Mouse (Mus musculus) forebrain, embryonic 14.5 days (tissue): Measurements from ENCODE around the gene Nemp1. TPM values are rescaled to one million over a fixed set of nuclear protein-coding genes. Genes with fewer than 3 reads are reported as not detected.

Experiments
- ATAC-seq: fragments of 200-750 bp; cut with Nextera tagmentation; 2 replicates; pipeline ENCODE4 v1.8.0; 2017; ENCODE audit warnings: mild to moderate bottlenecking, moderate library complexity
- DNase-seq: peaks from one replicate; pipeline ENCODE4 v3.0.0-alpha.2; 2015; ENCODE audit warnings: low spot score
- H3K27ac ChIP-seq: fragments of 300-500 bp; sonication (generic); 2 replicates; pipeline ENCODE4 v1.5.1; 2014; ENCODE audit warnings: low read depth, mild to moderate bottlenecking, control low read depth, low read length, moderate library complexity
- H3K27me3 ChIP-seq: fragments of 300-500 bp; sonication (generic); replicated peaks from 2 replicates; pipeline ENCODE4 v1.6.1; 2014; ENCODE audit warnings: low read length, control low read depth, mixed read lengths; ENCODE audit not compliant: control insufficient read depth, insufficient read depth
- H3K36me3 ChIP-seq: fragments of 300-500 bp; sonication (generic); 2 replicates; pipeline ENCODE4 v1.6.1; 2014; ENCODE audit warnings: low read length, control low read depth; ENCODE audit not compliant: control insufficient read depth, insufficient read depth
- H3K4me1 ChIP-seq: fragments of 300-500 bp; sonication (generic); 2 replicates; pipeline ENCODE4 v1.6.1; 2014; ENCODE audit warnings: antibody characterized with exemption, low read length, control low read depth; ENCODE audit not compliant: control insufficient read depth, insufficient read depth
- H3K4me2 ChIP-seq: fragments of 300-500 bp; sonication (generic); 2 replicates; pipeline ENCODE4 v1.6.1; 2014; ENCODE audit warnings: mild to moderate bottlenecking, control low read depth, low read length
- H3K4me3 ChIP-seq: fragments of 300-500 bp; sonication (generic); 2 replicates; pipeline ENCODE4 v1.5.1; 2014; ENCODE audit warnings: low read depth, low read length, control low read depth
- H3K9ac ChIP-seq: fragments of 300-500 bp; sonication (generic); 2 replicates; pipeline ENCODE4 v1.6.1; 2014; ENCODE audit warnings: mild to moderate bottlenecking, low read length, control low read depth, moderate library complexity
- H3K9me3 ChIP-seq: fragments of 300-500 bp; sonication (generic); replicated peaks from 2 replicates; pipeline ENCODE4 v1.6.1; 2016; ENCODE audit warnings: low read length, control low read depth, mixed read lengths; ENCODE audit not compliant: control insufficient read depth
- WGBS: fragments of 180-500 bp; shearing (Covaris S2); extraction: QIAGEN DNeasy Blood & Tissue Kit; methylation state at CpG from one replicate; pipeline ENCODE4 v1.1.7; 2014; 5-methylcytosine and 5-hydroxymethylcytosine counted together
- polyA plus RNA-seq: library from polyadenylated mRNA; unstranded; fragments of >200 nt; fragmentation: Nextera tagmentation; extraction: Ambion mirVana; gene quantifications from 2 replicates; pipeline ENCODE4 v1.2.1, GENCODE M21; 2014

The Nemp1 gene
- polyA plus RNA-seq, 1 experiment from 2014 or later = 5.8 TPM

DNA sequence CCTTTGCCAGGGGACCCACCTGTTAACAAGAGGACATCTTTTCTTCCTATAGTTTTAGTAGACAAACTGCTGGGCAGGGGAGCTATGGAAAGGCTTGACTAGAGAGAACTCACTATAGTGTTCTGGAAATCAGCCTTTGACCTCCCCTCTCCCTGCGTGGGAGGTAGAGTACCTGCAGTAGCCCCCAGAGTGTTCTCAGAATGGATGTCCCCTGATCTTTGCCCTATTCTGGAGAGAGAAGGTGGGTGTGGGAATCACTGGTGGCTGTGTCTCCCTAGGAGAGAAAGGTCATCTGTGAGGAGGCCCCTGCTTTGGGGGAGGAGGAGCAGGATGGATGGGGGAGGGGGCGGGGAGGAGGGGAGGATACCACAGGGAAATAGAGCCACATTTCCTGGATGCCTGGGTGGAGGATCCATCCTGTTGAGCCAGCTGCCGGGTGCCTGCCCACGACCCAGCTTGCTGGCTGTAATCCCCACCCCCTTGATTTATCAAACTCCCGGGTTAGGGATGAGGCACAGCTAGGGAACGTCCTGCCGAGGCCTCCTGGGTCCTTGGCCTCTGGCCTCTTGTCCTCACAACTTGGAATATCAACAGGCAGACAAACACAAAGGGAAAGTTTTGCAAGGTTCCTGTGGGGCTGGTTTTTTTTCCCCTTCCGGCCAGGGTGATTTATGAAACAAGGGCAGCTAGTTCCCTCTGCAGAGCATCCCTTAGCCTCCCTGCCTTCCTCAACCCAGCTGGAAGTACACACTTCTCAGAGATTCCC is 82.3 kb downstream of the Nemp1 start:
- Histone ChIP-seq H3K4me1 (no peaks in the 10 kb centered on the region), H3K27ac (no peak overlapping the region), H3K9ac (no peak overlapping the region), H3K36me3 (peaks cover 44% of the 10 kb centered on the region), H3K27me3 (no peaks in the 10 kb centered on the region), H3K4me2 (no peak overlapping the region), H3K9me3 (no peaks in the 10 kb centered on the region), H3K4me3 (no peak overlapping the region)
- 32% methylated on average over 8 of the region's 8 CpGs for WGBS
- ATAC-seq (no peak), DNase-seq (no peak)

DNA sequence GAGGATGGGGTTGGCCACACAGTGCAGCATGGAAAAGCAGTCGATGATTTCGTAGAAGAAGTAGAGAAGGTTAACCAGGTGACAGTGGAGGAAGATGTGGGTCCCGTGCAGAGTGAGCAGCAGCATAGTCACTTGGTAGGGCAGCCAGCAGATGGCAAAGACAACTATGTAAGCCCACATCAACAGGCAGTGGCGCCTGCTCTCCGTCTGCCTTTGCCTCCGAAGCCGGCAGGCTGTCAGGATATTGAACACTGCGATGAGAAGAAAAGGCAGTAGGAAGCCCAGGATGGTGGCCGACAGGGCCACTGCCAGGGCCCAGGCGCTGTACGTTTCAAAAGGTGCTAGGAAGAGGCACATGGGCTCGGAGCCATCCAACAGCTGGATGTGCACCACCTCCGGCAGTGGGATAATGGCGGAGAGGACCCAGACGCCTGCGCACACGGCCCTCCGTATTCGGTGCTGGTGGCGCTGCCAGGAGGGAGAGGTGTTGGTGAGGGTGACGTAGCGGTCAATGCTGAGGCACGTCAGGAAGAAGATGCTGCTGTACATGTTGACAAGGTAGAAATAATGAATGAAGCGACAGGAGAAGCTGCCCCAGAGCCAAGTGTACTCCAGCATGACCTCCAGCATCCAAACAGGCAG is 83.6 kb downstream of the Nemp1 start:
- H3K4me3 ChIP-seq = no peak overlapping the region
- ATAC-seq = no peak
- H3K27ac ChIP-seq = no peak overlapping the region
- H3K9ac ChIP-seq = 0 out of 2 replicates have a peak overlapping the region, but pooled peaks have one; percentile 21
- H3K9me3 ChIP-seq = no peaks in the 10 kb centered on the region
- 52% methylated on average over 24 of the region's 24 CpGs for WGBS
- H3K4me1 ChIP-seq = no peaks in the 10 kb centered on the region
- peaks cover 32% of the 10 kb centered on the region for H3K36me3 ChIP-seq
- peak overlapping the region; percentile 33 for H3K4me2 ChIP-seq
- no peaks in the 10 kb centered on the region for H3K27me3 ChIP-seq
- DNase-seq = no peak

Other genes with a start within 250 kb of the Nemp1 start
- gene Stac3, start 165.2 kb upstream of the Nemp1 start, polyA plus RNA-seq = 0.41 TPM in 1 of 2 replicates, not detected in the other
- 12.5 and 17.2 TPM in 2 replicates for gene Ndufa4l2, start 151.9 kb upstream of the Nemp1 start, polyA plus RNA-seq
- 53.1 and 65.1 TPM in 2 replicates for gene Shmt2, start 144.5 kb upstream of the Nemp1 start, polyA plus RNA-seq
- gene Nxph4, start 132.3 kb upstream of the Nemp1 start, polyA plus RNA-seq = 32.1 and 35.4 TPM in 2 replicates
- 60.2 and 81.2 TPM in 2 replicates for gene Lrp1, start 45.8 kb upstream of the Nemp1 start, polyA plus RNA-seq
- gene Stat6, start 23.9 kb upstream of the Nemp1 start, polyA plus RNA-seq = 3.4 and 3.7 TPM in 2 replicates
- gene Nab2, start 1.7 kb downstream of the Nemp1 start, polyA plus RNA-seq = 1.8 and 1.9 TPM in 2 replicates
- 0.67 and 1.3 TPM in 2 replicates for gene Myo1a, start 38.3 kb downstream of the Nemp1 start, polyA plus RNA-seq
- 2.6 and 5.6 TPM in 2 replicates for gene Tac2, start 57.6 kb downstream of the Nemp1 start, polyA plus RNA-seq
- 4.5 and 5.0 TPM in 2 replicates for gene Zbtb39, start 72.6 kb downstream of the Nemp1 start, polyA plus RNA-seq
- 0.30 and 0.78 TPM in 2 replicates for gene Gpr182, start 84.8 kb downstream of the Nemp1 start, polyA plus RNA-seq
- 0.05 TPM in 1 of 2 replicates, not detected in the other for gene Rdh1, start 92.8 kb downstream of the Nemp1 start, polyA plus RNA-seq
- not detected in 2 replicates for gene Rdh16f1, start 92.9 kb downstream of the Nemp1 start, polyA plus RNA-seq
- gene Rdh9, start 109.5 kb downstream of the Nemp1 start, polyA plus RNA-seq = 0.08 and 0.12 TPM in 2 replicates
- 0.06 TPM in 1 of 2 replicates, not detected in the other for gene Rdh16, start 134.3 kb downstream of the Nemp1 start, polyA plus RNA-seq
- gene Rdh19, start 183.0 kb downstream of the Nemp1 start, polyA plus RNA-seq = not detected in 2 replicates
- not detected in 2 replicates for gene Rdh16f2, start 199.6 kb downstream of the Nemp1 start, polyA plus RNA-seq
- gene Rdh7, start 221.9 kb downstream of the Nemp1 start, polyA plus RNA-seq = not detected in 2 replicates
- not detected in 2 replicates for gene Sdr9c7, start 231.6 kb downstream of the Nemp1 start, polyA plus RNA-seq